Mouse (Mus musculus) kidney, adult 2 months (tissue): ENCODE measurements around the gene Soat2.

Experiments
- CTCF ChIP-seq: fragments of 200-500 bp; conservative IDR thresholded peaks from 2 replicates; pipeline ENCODE4 v1.5.1; 2011; ENCODE audit warnings: low read depth, mild to moderate bottlenecking, control low read depth, low read length, moderate library complexity, mixed read lengths; ENCODE audit not compliant: insufficient read depth, insufficient read length
- POLR2A ChIP-seq: fragments of 200-500 bp; IDR thresholded peaks from one replicate; pipeline ENCODE4 v1.6.1; 2011; ENCODE audit warnings: low read depth, low read length, control low read depth

DNA sequence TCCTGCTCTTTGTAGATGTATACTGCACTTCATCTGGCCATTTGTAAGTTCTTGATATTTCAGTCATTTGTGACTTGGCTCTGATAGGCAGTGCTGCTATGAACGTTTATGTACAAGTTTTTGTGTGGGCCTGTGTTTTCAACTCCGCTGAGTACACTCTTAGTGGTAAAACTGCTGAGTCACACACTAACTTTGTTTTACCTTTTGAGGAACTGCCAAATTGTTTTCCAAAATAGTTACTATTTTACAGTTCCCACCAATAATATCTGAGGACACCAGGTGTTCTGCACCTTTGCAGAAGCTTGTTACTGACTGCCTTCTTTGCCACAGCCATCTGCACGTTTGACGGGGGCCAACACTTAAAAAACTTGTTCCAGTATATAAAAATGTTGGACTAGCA, 44.1 kb downstream of the Soat2 start:
- TF ChIP-seq CTCF, result no peak
- no peak for TF ChIP-seq POLR2A
